Mouse (Mus musculus) limb, embryonic 14.5 days (tissue): ENCODE data around the gene Pygm. TPM values are rescaled to one million over a fixed set of nuclear protein-coding genes. Genes with fewer than 3 reads are reported as not detected.

Experiments used
- ATAC-seq: fragments of 200-750 bp; cut with Nextera tagmentation; 2 replicates; pipeline ENCODE4 v1.8.0; 2017; ENCODE audit warnings: low read depth, moderate number of reproducible peaks, moderate TSS enrichment; ENCODE audit not compliant: low FRiP score
- DNase-seq: peaks from one replicate; pipeline ENCODE4 v3.0.0-alpha.2; 2015; ENCODE audit warnings: low spot score
- H3K27ac ChIP-seq: fragments of 300-500 bp; sonication (generic); replicated peaks from 2 replicates; pipeline ENCODE4 v1.5.1; 2014; ENCODE audit warnings: low read depth, mild to moderate bottlenecking, low read length, moderate library complexity, mixed read lengths
- H3K27me3 ChIP-seq: fragments of 300-500 bp; sonication (generic); 2 replicates; pipeline ENCODE4 v1.6.1; 2014; ENCODE audit warnings: low read length, mixed read lengths; ENCODE audit not compliant: control insufficient read depth, insufficient read depth
- H3K36me3 ChIP-seq: fragments of 300-500 bp; sonication (generic); 2 replicates; pipeline ENCODE4 v1.6.1; 2014; ENCODE audit warnings: mild to moderate bottlenecking, low read length, moderate library complexity, mixed read lengths; ENCODE audit not compliant: control insufficient read depth, insufficient read depth
- H3K4me1 ChIP-seq: fragments of 300-500 bp; sonication (generic); 2 replicates; pipeline ENCODE4 v1.6.1; 2014; ENCODE audit warnings: antibody characterized with exemption, low read length, mixed read lengths; ENCODE audit not compliant: control insufficient read depth, insufficient read depth
- H3K4me2 ChIP-seq: fragments of 300-500 bp; sonication (generic); replicated peaks from 2 replicates; pipeline ENCODE4 v1.6.1; 2014; ENCODE audit warnings: low read depth, mild to moderate bottlenecking, low read length, moderate library complexity; ENCODE audit not compliant: severe bottlenecking
- H3K4me3 ChIP-seq: fragments of 300-500 bp; sonication (generic); replicated peaks from 2 replicates; pipeline ENCODE4 v1.5.1; 2014; ENCODE audit warnings: low read length
- H3K9ac ChIP-seq: fragments of 300-500 bp; sonication (generic); 2 replicates; pipeline ENCODE4 v1.6.1; 2014; ENCODE audit warnings: mild to moderate bottlenecking, low read depth, low read length, moderate library complexity; ENCODE audit not compliant: severe bottlenecking
- H3K9me3 ChIP-seq: fragments of 300-500 bp; sonication (generic); 2 replicates; pipeline ENCODE4 v1.6.1; 2016; ENCODE audit warnings: low read length; ENCODE audit not compliant: control insufficient read depth
- POLR2A ChIP-seq: fragments of 200-500 bp; IDR thresholded peaks from 2 replicates; pipeline ENCODE4 v1.8.0; 2012; ENCODE audit warnings: inconsistent platforms, mild to moderate bottlenecking, moderate library complexity, borderline replicate concordance; ENCODE audit not compliant: insufficient read depth, insufficient read length; ENCODE audit errors: extremely low read depth
- WGBS: fragments of 180-500 bp; shearing (Covaris S2); extraction: QIAGEN DNeasy Blood & Tissue Kit; methylation state at CpG from one replicate; pipeline ENCODE4 v1.1.7; 2014; 5-methylcytosine and 5-hydroxymethylcytosine counted together
- polyA plus RNA-seq, 2 experiments: library from polyadenylated mRNA; depleted of rRNA in 1 of 2; stranded (reverse) in 1 of 2; unstranded in 1 of 2; fragments of >200 nt; fragmentation: Nextera tagmentation in 1 of 2; extraction: Ambion mirVana in 1 of 2; gene quantifications; 2 replicates each; pipeline versions ENCODE4 v1.2.1 to v1.2.3; 2012 to 2014

Gene Pygm
- polyA plus RNA-seq, 2 experiments, result 22.8 to 23.9 TPM

DNA sequence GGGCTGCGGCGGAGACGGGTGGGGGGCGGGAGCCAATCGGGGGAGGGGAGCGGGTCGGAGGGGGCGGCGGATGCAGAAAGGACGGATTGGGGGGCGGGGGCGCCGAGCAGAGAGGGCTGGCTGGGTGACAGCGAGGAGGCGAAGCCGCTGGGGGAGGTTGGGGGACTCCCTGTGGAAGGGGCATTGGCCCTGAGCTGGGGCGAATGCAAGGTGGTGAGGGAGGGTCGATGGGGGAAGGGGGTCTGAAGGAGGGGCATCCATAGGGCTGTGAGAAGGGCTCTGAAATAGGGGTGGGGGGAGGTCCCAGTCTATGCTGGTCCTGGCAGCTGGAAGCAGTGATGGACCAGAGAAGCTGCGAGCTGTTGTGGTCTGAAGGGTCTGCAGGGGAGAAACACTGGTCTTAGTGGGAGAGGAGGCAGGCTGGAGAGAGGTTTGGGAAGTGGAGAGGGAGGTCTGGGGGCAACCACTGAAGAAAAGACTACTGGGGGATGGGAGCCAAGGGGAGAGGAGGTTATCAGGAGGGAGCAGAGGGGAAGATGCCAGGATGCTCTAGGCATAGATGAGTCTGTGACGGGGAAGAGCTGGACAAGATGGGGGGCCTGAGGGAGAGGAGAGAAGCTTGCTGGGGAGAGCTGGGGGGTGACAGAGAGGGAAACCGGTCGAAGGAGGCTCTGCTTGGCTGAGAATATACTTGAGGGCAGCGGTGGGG, 34.9 kb downstream of the Pygm start:
- no peak for TF ChIP-seq POLR2A
- Histone ChIP-seq H3K27me3 (peaks cover 43% of the 10 kb centered on the region), H3K4me3 (peak overlapping the region; percentile 51), H3K36me3 (no peaks in the 10 kb centered on the region), H3K9me3 (no peaks in the 10 kb centered on the region), H3K27ac (no peak overlapping the region), H3K9ac (no peak overlapping the region), H3K4me2 (peak overlapping the region; percentile 96), H3K4me1 (peaks cover 4% of the 10 kb centered on the region; the same call in 1 of the 2 replicates)
- ATAC-seq (no peak), DNase-seq (no peak)
- WGBS, result 7% methylated on average over 17 of the region's 23 CpGs

DNA sequence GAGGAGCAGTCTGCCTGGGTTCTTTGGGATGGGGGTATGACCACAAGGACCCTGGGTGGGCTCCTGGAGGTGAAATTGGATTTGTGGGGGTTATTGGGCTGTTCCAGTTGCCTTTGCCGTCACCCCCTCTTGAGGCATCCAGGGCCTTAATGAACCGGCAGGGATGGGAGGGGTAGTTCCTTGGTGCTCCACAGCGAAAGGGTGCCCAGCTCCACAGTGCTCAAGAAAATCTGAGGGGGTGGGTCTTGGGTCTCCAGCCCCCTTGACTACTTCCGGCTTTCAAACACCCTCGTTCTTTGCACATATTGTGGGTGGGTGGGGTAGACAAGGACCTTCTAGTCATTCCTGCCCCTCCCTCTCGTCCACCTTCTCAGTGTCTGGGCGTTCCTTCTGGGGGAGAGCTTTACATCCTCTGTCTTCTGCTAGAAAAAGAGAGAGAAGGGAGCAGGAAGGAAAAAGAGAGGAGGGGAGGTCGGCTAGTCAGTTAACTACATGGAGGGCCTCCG, 35.7 kb downstream of the Pygm start:
- peaks cover 43% of the 10 kb centered on the region for H3K27me3 ChIP-seq

DNA sequence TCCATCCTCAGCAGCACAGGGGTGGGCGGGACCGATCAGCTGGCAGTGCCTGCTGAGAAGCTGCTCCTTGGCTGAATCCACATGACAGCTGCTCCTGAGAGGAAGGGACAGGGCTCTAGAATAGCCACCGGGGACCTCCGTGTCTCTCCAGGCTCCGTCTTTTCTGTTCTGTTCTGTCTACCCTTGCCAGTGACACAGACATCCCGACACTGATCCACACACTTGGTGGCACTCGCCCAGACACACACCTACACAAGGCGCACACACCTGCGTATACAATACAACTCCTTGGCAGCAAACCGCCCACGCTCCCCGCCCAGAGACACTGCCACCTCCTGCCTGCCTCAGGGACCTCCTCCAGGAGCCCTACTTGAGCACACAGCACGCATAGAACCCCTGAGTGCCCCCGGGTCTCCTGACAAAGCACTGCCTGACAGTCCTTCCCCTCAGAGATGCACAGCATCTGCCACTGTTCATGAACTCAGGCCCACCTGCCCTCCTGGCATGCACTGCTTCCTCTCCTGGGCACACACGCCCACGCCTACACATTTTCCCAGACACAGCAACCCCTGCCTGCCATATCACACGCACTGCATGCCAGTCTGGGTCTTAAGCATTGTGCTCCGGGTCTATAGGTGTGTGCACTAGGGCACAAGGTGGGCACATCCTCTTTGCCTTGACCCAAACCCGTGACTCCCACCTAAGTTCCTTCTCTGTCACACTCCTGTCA, 36.4 kb downstream of the Pygm start:
- Histone ChIP-seq H3K27ac (no peak overlapping the region), H3K27me3 (peaks cover 46% of the 10 kb centered on the region), H3K4me1 (peaks cover 4% of the 10 kb centered on the region; the same call in 1 of the 2 replicates), H3K36me3 (no peaks in the 10 kb centered on the region), H3K4me3 (no peak overlapping the region), H3K9ac (no peak overlapping the region), H3K9me3 (no peaks in the 10 kb centered on the region), H3K4me2 (no peak overlapping the region)
- 58% methylated on average over 17 of the region's 19 CpGs for WGBS
- no peak for ATAC-seq
- TF ChIP-seq POLR2A, result no peak
- no peak for DNase-seq

More for the DNA sequence above, 35.7 kb downstream of the Pygm start:
- no peaks in the 10 kb centered on the region for H3K9me3 ChIP-seq
- H3K36me3 ChIP-seq, result no peaks in the 10 kb centered on the region
- H3K27ac ChIP-seq, result no peak overlapping the region
- H3K4me3 ChIP-seq, result no peak overlapping the region
- no peak overlapping the region for H3K4me2 ChIP-seq
- TF ChIP-seq POLR2A, result no peak
- ATAC-seq (no peak), DNase-seq (no peak)
- 58% methylated on average over 9 of the region's 9 CpGs for WGBS
- H3K9ac ChIP-seq, result no peak overlapping the region
- H3K4me1 ChIP-seq, result peaks cover 4% of the 10 kb centered on the region; the same call in 1 of the 2 replicates

DNA sequence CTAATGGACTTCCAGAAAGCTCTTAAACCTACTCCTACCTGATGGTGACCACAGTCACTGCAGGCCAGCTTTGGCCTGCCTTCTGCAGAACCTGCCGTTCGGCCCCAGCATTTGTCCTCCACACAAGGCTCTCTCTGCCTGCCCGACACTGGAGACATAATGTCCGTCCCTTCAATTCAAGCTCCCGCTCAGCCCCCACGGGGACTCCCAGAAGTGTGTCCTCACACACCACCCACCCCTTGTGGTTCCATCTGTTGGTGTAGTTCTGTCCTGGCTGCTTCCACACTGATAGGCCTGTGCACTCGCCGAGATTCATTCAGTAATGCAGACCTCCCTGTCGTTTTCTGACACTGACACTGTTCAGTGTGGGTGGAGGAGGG, 37.0 kb downstream of the Pygm start:
- WGBS, result 66% methylated on average over 9 of the region's 9 CpGs
- peaks cover 51% of the 10 kb centered on the region for H3K27me3 ChIP-seq
- no peaks in the 10 kb centered on the region for H3K36me3 ChIP-seq
- DNase-seq, result no peak
- no peak for ATAC-seq
- no peak overlapping the region for H3K9ac ChIP-seq
- peaks cover 4% of the 10 kb centered on the region; the same call in 1 of the 2 replicates for H3K4me1 ChIP-seq
- no peak overlapping the region for H3K4me3 ChIP-seq
- H3K9me3 ChIP-seq, result no peaks in the 10 kb centered on the region
- no peak overlapping the region for H3K27ac ChIP-seq
- H3K4me2 ChIP-seq, result no peak overlapping the region
- no peak for TF ChIP-seq POLR2A

DNA sequence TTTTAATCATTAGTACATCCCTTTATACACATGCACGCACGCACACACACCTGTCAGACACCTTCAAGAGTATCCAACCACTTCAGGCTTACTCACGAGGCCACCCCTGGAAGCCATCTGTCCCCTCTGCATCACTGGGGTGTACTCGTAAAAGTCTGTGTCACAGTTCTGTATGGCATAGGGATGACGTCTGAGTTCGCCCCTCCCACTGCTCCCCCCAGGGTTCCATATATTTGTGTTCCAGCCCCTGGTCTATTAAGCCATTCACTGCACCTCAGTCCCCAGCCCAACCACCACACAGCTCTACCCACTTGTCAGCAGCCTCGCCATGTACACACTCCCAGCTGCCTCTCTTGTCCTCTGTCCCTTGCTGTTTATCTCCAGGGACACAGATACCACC, 37.8 kb downstream of the Pygm start:
- DNase-seq, result no peak
- no peak overlapping the region for H3K9ac ChIP-seq
- H3K27ac ChIP-seq, result no peak overlapping the region
- H3K4me3 ChIP-seq, result no peak overlapping the region
- H3K9me3 ChIP-seq, result no peaks in the 10 kb centered on the region
- ATAC-seq, result no peak
- no peak overlapping the region for H3K4me2 ChIP-seq
- peaks cover 59% of the 10 kb centered on the region for H3K27me3 ChIP-seq
- no peak for TF ChIP-seq POLR2A
- no peaks in the 10 kb centered on the region for H3K36me3 ChIP-seq
- 61% methylated on average over 7 of the region's 7 CpGs for WGBS
- H3K4me1 ChIP-seq, result peaks cover 4% of the 10 kb centered on the region; the same call in 1 of the 2 replicates
